In genomic region chr9:104088555-104088954, GRCm38 (mm10) we compare ENCODE assay signal across 8 mouse cellular contexts. TPM values are rescaled to one million over a fixed set of nuclear protein-coding genes. Genes with fewer than 3 reads are reported as not detected.
DNase-seq lines count a peak whose midpoint lies in the region; ATAC-seq and TF ChIP-seq lines count a peak whose summit lies in the region.

No protein-coding gene starts in this region.

- H3K9me3 ChIP-seq in hindbrain, postnatal 0 days (ENCODE audit: low read length) = no peaks in the 10 kb centered on the region

- no peak for TF ChIP-seq CTCF in hindbrain, postnatal 0 days (IDR thresholded peaks at IDR 0.05; ENCODE audit: low read depth)

- no peaks in the 10 kb centered on the region for H3K4me1 ChIP-seq in hindbrain, postnatal 0 days (ENCODE audit: insufficient read depth, low read length)

- 34% methylated on average over 8 of the region's 8 CpGs for WGBS in hindbrain, postnatal 0 days

- H3K27me3 ChIP-seq in hindbrain, postnatal 0 days (ENCODE audit: insufficient read depth, low read length) = no peaks in the 10 kb centered on the region

- no peak overlapping the region for H3K9ac ChIP-seq in hindbrain, postnatal 0 days (replicated peaks; ENCODE audit: low read length)

- no peak overlapping the region for H3K4me3 ChIP-seq in hindbrain, postnatal 0 days (ENCODE audit: low read length)

- DNase-seq in adrenal gland, postnatal 10 days = peak; percentile 40
- DNase-seq in adrenal gland, adult 8-10 months = no peak
- peak; percentile 18 for DNase-seq in ovary, postnatal 14 days (ENCODE audit: low spot score)
- no peak for DNase-seq in ovary, adult 18-20 months (ENCODE audit: low spot score)
- DNase-seq in hindbrain, postnatal 0 days (ENCODE audit: low spot score) = peak; percentile 35
- DNase-seq in lung, postnatal 36 days = peak; percentile 75
- no peak for DNase-seq in frontal cortex, postnatal 14 days (ENCODE audit: low spot score in 2 of 2)
- DNase-seq in urinary bladder, adult 18-20 months (ENCODE audit: low spot score in 2 of 2) = no peak

- H3K36me3 ChIP-seq in hindbrain, postnatal 0 days (ENCODE audit: insufficient read depth, low read length) = peaks cover 7% of the 10 kb centered on the region

- H3K27ac ChIP-seq in hindbrain, postnatal 0 days = peak overlapping the region; percentile 23

- H3K4me2 ChIP-seq in hindbrain, postnatal 0 days (ENCODE audit: low read depth, low read length) = no peak overlapping the region

- ATAC-seq in hindbrain, postnatal 0 days = no peak

RNA-seq across cellular contexts. Expression of gene Acad11, which starts 25.4 kb away (rescaled TPM):
- 100 to 1,000 TPM; 121 to 130 TPM for total RNA-seq in adrenal gland, postnatal 10 days (2021)
- total RNA-seq in adrenal gland, adult 8-10 months (2022) = 10 to 100 TPM; 33.2 to 69.5 (median 51.8) TPM
- total RNA-seq in hindbrain, postnatal 0 days (2014; rRNA removed) = 14.2 and 16.1 TPM in 2 replicates
- polyA plus RNA-seq in hindbrain, postnatal 0 days (2015; fragmentation: Nextera tagmentation; extraction: Ambion mirVana) = 6.5 and 7.4 TPM in 2 replicates

RNA-seq across cellular contexts. Expression of gene Uba5, which starts 25.6 kb away (rescaled TPM):
- 10 to 100 TPM; 29.5 to 29.7 TPM for total RNA-seq in adrenal gland, postnatal 10 days (2021)
- total RNA-seq in adrenal gland, adult 8-10 months (2022) = 10 to 100 TPM; 44.4 to 55.0 (median 47.9) TPM
- total RNA-seq in hindbrain, postnatal 0 days (2014; rRNA removed) = 45.1 and 54.2 TPM in 2 replicates
- polyA plus RNA-seq in hindbrain, postnatal 0 days (2015; fragmentation: Nextera tagmentation; extraction: Ambion mirVana) = 68.2 and 71.7 TPM in 2 replicates

RNA-seq across cellular contexts. Expression of gene Ackr4, which starts 38.2 kb away (rescaled TPM):
- 1 to 10 TPM; 1.6 to 2.0 TPM for total RNA-seq in adrenal gland, postnatal 10 days (2021)
- total RNA-seq in adrenal gland, adult 8-10 months (2022) = under 1 TPM in 2 of 4 experiments, not detected in 2; 0.15 to 0.25 TPM
- total RNA-seq in hindbrain, postnatal 0 days (2014; rRNA removed) = 0.54 and 1.3 TPM in 2 replicates
- polyA plus RNA-seq in hindbrain, postnatal 0 days (2015; fragmentation: Nextera tagmentation; extraction: Ambion mirVana) = 0.93 and 1.0 TPM in 2 replicates

RNA-seq across cellular contexts. Expression of gene Gm28305, which starts 48.1 kb away (rescaled TPM):
- total RNA-seq in adrenal gland, postnatal 10 days (2021) = not detected
- not detected for total RNA-seq in adrenal gland, adult 8-10 months (2022)
- not detected in 2 replicates for total RNA-seq in hindbrain, postnatal 0 days (2014; rRNA removed)
- not detected in 2 replicates for polyA plus RNA-seq in hindbrain, postnatal 0 days (2015; fragmentation: Nextera tagmentation; extraction: Ambion mirVana)

Comparison
In these comparisons a context has a peak if more than half of its experiments do, and no peak if none do; other contexts are left out.
1. DNase-seq: peak in adrenal gland, postnatal 10 days (single experiment), ovary, postnatal 14 days (single experiment), hindbrain, postnatal 0 days (single experiment) and lung, postnatal 36 days (single experiment); none in adrenal gland, adult 8-10 months (single experiment), ovary, adult 18-20 months (single experiment), frontal cortex, postnatal 14 days (0 of 2) and urinary bladder, adult 18-20 months (0 of 2).